Mouse (Mus musculus): ENCODE measurements at regions not wholly inside any gene's neighbourhood (a gene's known extent, or its start where the extent isn't known, plus 50 kb on each side); places are given as distances from the start of the nearest gene placed in this dataset.
A peak's percentile ranks its signal among the peaks of the same experiment; 100 is the strongest.

- no peaks in the 10 kb centered on the region for H3K36me3 ChIP-seq (ENCODE audit: control insufficient read depth, insufficient read depth, low read length)
- WGBS: 39% methylated on average over 5 of the region's 5 CpGs
- DNase-seq (ENCODE audit: low spot score) (no peak), ATAC-seq (replicated peaks; ENCODE audit: low FRiP score) (peak; percentile 73; the same call in 1 of the 2 replicates)
- no peaks in the 10 kb centered on the region for H3K9me3 ChIP-seq (ENCODE audit: control insufficient read depth, low read length)
- H3K4me1 ChIP-seq (replicated peaks; ENCODE audit: control insufficient read depth, insufficient read depth, low read length): no peaks in the 10 kb centered on the region; the same call in 1 of the 2 replicates
- no peak overlapping the region for H3K4me3 ChIP-seq (ENCODE audit: low read depth, low read length)
- H3K9ac ChIP-seq (ENCODE audit: low read length): no peak overlapping the region
- no peak overlapping the region for H3K27ac ChIP-seq (ENCODE audit: low read depth, low read length)
- no peaks in the 10 kb centered on the region for H3K27me3 ChIP-seq (ENCODE audit: control insufficient read depth, insufficient read depth, low read length)
- no peak overlapping the region for H3K4me2 ChIP-seq (ENCODE audit: low read depth, low read length, severe bottlenecking)
These were observed 122.3 kb upstream of the Kcnh8 start for GRCm38 (mm10) chr17:52480087-52480638.

GRCm38 (mm10) chr17:52506760-52507159 is 95.7 kb upstream of the Kcnh8 start:
- ATAC-seq (replicated peaks; ENCODE audit: low FRiP score): no peak
- H3K4me2 ChIP-seq (ENCODE audit: low read depth, low read length, severe bottlenecking): no peak overlapping the region
- H3K27ac ChIP-seq (ENCODE audit: low read depth, low read length): no peak overlapping the region
- H3K9ac ChIP-seq (ENCODE audit: low read length): no peak overlapping the region
- DNase-seq (ENCODE audit: low spot score): no peak
- H3K27me3 ChIP-seq (ENCODE audit: control insufficient read depth, insufficient read depth, low read length): no peaks in the 10 kb centered on the region
- 92% methylated on average over 3 of the region's 3 CpGs for WGBS
- no peak overlapping the region for H3K4me3 ChIP-seq (ENCODE audit: low read depth, low read length)
- H3K9me3 ChIP-seq (ENCODE audit: control insufficient read depth, low read length): no peaks in the 10 kb centered on the region
- H3K36me3 ChIP-seq (ENCODE audit: control insufficient read depth, insufficient read depth, low read length): no peaks in the 10 kb centered on the region
- H3K4me1 ChIP-seq (replicated peaks; ENCODE audit: control insufficient read depth, insufficient read depth, low read length): no peaks in the 10 kb centered on the region

GRCm38 (mm10) chr17:52530260-52530659 is 72.2 kb upstream of the Kcnh8 start:
- H3K9ac ChIP-seq (ENCODE audit: low read length): no peak overlapping the region
- ATAC-seq (replicated peaks; ENCODE audit: low FRiP score) (no peak), DNase-seq (ENCODE audit: low spot score) (no peak)
- no peaks in the 10 kb centered on the region for H3K9me3 ChIP-seq (ENCODE audit: control insufficient read depth, low read length)
- no peak overlapping the region for H3K4me2 ChIP-seq (ENCODE audit: low read depth, low read length, severe bottlenecking)
- H3K27ac ChIP-seq (ENCODE audit: low read depth, low read length): no peak overlapping the region
- H3K27me3 ChIP-seq (ENCODE audit: control insufficient read depth, insufficient read depth, low read length): no peaks in the 10 kb centered on the region
- H3K4me3 ChIP-seq (ENCODE audit: low read depth, low read length): no peak overlapping the region
- no peaks in the 10 kb centered on the region for H3K4me1 ChIP-seq (replicated peaks; ENCODE audit: control insufficient read depth, insufficient read depth, low read length)
- no peaks in the 10 kb centered on the region for H3K36me3 ChIP-seq (ENCODE audit: control insufficient read depth, insufficient read depth, low read length)

Data from forebrain, embryonic 11.5 days (tissue).